Mouse (Mus musculus): Measurements from ENCODE around the gene Ndufa3.
A peak's percentile ranks its signal among the peaks of the same experiment; 100 is the strongest.

DNA sequence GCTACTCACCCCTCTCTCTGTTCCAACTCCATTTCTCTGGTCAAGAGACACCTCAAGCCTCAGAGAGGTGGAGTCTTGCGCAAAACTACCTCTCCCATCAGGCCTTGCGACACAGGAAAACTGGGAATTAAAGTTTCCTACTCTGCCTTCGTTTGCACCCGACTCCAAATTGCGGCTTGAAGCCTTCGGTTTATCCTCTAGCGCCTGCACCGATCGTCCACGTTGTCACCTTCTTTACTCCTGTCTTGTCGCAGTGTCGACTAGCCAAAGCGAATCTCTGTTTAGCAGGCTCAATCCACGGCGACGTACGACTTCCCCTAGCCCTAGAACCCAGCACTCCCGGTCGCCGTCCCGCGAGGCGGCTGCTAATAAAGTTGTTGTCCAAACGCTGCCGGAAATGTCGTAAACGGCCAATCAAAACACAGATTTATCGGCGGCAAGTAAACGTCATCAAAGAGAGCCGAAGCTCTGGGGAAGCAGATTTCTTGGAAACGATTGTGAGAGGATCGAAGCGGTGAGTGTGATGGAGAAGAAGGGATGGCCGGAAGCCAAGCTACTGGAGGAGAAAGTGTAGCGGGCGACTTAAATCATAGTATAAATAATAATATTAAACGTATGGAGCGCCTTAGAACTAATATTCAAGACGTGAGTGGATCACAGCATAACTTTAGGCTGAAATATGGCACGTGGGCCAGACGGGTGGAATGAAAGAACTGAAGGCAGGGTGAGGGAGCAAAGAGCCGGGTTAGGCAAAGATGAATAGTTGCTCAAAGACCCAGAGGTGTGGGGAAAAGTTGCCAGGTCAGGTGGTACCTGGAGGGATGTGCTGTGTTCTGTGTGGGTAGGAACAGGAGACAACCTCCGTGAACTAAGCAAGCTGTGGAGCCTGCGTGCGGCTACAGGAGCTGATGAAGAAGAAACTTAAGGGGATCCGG, 12.6 kb downstream of the Ndufa3 start, which contains the start of the genes Tfpt and Prpf31:
- peak; percentile 79 for TF ChIP-seq POLR2A (IDR thresholded peaks at IDR 0.05; ENCODE audit: low read depth, low read length)
- TF ChIP-seq CTCF (conservative IDR thresholded peaks at IDR 0.05 in 1 of 2, IDR thresholded peaks at IDR 0.05 in 1 of 2; ENCODE audit: low read depth in 2 of 2, low read length in 2 of 2) = no peak
- TF ChIP-seq JUN (IDR thresholded peaks at IDR 0.05; ENCODE audit: insufficient read depth, low read depth, low read length) = no peak; the same call in 1 of the 2 replicates
- peak; percentile 88; the same call in 1 of the 2 replicates for TF ChIP-seq E2F4 (IDR thresholded peaks at IDR 0.05; ENCODE audit: insufficient replicate concordance, low read depth, low read length)
- TF ChIP-seq EP300 (IDR thresholded peaks at IDR 0.05; ENCODE audit: low read length) = no peak
- peak; percentile 67 for TF ChIP-seq MYC (IDR thresholded peaks at IDR 0.05; ENCODE audit: low read depth, low read length)
- TF ChIP-seq BHLHE40 (IDR thresholded peaks at IDR 0.05; ENCODE audit: low read depth, low read length) = no peak
- no peak for TF ChIP-seq ZKSCAN1 (IDR thresholded peaks at IDR 0.05; ENCODE audit: borderline replicate concordance, low read depth, low read length)
- no peak for TF ChIP-seq RAD21 (IDR thresholded peaks at IDR 0.05; ENCODE audit: low read depth, low read length)
- TF ChIP-seq HCFC1 (IDR thresholded peaks at IDR 0.05; ENCODE audit: low read depth, low read length) = peak; percentile 96
- no peak for TF ChIP-seq CHD1 (IDR thresholded peaks at IDR 0.05; ENCODE audit: low read depth, low read length)
- no peak for TF ChIP-seq MAFK (IDR thresholded peaks at IDR 0.05; ENCODE audit: insufficient replicate concordance, low read length)

All from CH12.LX (cell line).